Mouse (Mus musculus): ENCODE data around the gene Lrpprc.

Lrpprc gene

DNA sequence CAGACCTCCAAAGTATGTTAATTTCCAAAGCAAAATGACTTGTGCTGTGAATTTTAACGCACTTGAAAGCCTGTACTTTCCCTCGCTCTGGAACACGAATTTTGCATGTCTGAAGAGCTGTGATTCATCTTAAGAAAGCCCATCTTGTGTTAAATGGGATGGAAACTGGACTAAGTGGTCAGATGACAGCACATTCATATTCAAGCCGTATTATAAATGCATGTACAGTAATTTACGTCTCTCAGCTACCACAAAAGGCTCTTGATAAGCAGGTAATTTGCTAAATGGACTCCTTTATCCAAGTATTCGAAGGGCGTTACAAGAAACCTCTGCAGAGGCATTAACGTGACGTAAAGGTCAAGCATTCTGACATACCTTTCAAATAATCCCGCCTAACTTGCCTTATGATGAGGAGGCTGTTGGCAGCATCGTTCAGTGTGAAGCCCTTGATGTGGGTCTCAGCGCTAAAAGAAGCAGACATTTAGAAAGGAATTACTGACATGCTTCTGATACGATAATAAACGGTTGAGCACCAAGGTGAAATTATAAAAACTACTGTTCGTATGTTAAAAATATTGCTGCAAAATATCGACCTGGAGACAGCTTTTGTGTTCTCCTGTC is 74.2 kb downstream of the Lrpprc start:
- no peak for DNase-seq (ENCODE audit: low read depth, low spot score)

DNA sequence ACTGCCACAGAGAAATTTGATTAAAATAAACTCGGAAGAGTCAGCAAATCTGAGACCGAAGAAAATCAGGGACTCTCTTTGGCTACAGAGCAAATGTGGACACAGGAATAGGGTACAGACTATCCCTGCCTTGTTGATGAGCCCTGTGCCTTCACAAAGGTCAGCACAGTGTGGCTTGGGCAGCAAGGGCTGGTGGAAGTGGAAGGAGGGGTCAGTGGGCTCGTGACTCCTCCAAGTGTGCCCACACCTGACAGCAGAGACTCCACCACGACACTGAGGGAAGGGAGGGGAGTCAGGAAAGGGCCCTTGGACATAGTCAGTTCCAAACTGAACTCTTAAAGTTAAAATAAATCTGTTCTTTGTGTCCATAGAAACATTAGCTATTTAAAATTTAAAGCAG is 75.7 kb downstream of the Lrpprc start:
- no peak for DNase-seq (ENCODE audit: low read depth, low spot score)

GRCm38 (mm10) chr17:84713563-84714164 is 76.9 kb downstream of the Lrpprc start:
- DNase-seq (ENCODE audit: low read depth, low spot score) = no peak

- DNase-seq (ENCODE audit: low read depth, low spot score) = no peak
Measured at GRCm38 (mm10) chr17:84709403-84709851, 81.2 kb downstream of the Lrpprc start.

GRCm38 (mm10) chr17:84708818-84709217 is 81.8 kb downstream of the Lrpprc start:
- no peak for DNase-seq (ENCODE audit: low read depth, low spot score)

GRCm38 (mm10) chr17:84707407-84707806 is 83.2 kb downstream of the Lrpprc start:
- DNase-seq (ENCODE audit: low read depth, low spot score) = no peak

DNA sequence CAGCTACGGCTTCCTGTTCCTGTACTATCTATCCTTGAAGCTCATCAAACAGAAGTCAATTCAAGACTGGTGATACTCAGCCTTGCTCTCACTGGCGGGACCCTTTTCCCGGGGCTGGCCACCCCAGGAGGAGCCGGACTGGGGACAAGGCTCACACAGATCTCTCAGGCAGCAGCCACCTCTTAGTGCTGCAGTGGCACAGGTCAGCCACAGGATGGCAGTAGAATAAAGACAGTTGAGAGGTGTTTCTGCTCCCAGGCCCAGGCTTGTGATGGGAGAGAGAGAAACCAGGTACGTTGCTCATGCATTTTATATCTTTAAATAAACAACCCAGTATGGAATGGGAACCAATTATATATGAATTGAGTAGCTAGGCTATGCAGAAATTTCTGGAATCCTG is 91.9 kb downstream of the Lrpprc start:
- DNase-seq (ENCODE audit: low read depth, low spot score) = no peak

GRCm38 (mm10) chr17:84696537-84696936 is 94.1 kb downstream of the Lrpprc start:
- no peak for DNase-seq (ENCODE audit: low read depth, low spot score)

- DNase-seq (ENCODE audit: low read depth, low spot score) = no peak
Measured at GRCm38 (mm10) chr17:84693741-84694140, 96.8 kb downstream of the Lrpprc start.

DNA sequence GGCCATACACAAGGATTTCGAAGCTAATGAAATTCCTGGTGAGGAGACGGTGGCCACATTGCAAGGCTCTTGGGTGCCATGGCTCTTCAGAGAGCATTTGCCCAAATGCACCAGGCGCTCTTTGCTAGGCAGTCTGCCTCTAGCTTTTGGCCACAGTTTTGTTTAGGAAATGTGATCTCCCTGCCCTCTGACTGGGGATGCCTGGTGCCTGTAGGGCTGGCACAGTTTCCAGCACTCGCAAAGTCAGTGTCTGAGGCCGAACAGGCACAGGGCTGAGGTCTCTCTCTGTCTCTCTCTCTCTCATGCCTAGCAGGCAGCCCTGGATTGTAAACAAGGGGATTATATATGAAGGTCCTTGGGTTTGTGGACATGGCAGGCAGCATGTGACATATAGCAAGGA is 100.5 kb downstream of the Lrpprc start:
- DNase-seq (ENCODE audit: low read depth, low spot score) = no peak

DNA sequence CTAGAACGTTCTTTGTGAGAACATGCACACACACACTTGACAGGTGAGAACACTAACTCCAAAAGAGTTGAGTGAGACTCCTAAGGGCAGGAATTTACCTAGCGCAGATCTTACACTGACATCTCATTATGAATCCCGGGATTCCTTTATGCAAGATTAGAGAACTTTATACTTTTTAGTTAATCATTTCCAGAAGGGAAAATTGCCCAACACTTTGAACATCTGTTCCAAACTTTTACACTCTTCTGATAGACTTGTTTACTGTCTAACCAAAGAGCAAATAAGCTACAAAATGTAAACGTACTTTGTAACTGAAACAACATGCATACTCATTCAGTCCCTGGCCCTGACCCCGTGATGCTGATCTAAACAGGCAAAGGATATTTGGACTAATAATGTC is 101.3 kb downstream of the Lrpprc start:
- DNase-seq (ENCODE audit: low read depth, low spot score) = no peak

GRCm38 (mm10) chr17:84688834-84689233 is 101.8 kb downstream of the Lrpprc start:
- no peak for DNase-seq (ENCODE audit: low read depth, low spot score)

- no peak for DNase-seq (ENCODE audit: low read depth, low spot score)
Measured at GRCm38 (mm10) chr17:84687994-84688393, 102.6 kb downstream of the Lrpprc start.

- DNase-seq (ENCODE audit: low read depth, low spot score) = no peak
Measured at GRCm38 (mm10) chr17:84685286-84685685, 105.3 kb downstream of the Lrpprc start.

DNA sequence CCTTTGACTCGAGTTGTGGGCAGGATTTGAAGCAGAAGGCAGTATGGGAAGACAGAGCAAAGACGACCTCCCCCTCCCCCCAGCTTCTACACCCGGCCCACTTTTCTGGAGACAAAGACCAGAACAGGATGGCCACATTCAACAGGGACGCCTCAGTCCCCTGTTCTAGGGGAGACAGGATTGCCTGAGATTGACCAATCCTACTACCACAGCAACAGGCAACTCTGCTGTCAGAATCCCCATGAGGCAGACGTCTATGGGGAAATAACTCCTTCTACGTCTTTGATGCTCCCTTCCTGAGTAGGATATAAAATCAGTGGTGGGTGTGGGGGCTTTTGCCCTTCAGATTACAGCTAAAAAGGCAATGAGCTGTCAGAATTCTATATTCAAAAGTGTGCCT is 106.3 kb downstream of the Lrpprc start:
- no peak for DNase-seq (ENCODE audit: low read depth, low spot score)

DNA sequence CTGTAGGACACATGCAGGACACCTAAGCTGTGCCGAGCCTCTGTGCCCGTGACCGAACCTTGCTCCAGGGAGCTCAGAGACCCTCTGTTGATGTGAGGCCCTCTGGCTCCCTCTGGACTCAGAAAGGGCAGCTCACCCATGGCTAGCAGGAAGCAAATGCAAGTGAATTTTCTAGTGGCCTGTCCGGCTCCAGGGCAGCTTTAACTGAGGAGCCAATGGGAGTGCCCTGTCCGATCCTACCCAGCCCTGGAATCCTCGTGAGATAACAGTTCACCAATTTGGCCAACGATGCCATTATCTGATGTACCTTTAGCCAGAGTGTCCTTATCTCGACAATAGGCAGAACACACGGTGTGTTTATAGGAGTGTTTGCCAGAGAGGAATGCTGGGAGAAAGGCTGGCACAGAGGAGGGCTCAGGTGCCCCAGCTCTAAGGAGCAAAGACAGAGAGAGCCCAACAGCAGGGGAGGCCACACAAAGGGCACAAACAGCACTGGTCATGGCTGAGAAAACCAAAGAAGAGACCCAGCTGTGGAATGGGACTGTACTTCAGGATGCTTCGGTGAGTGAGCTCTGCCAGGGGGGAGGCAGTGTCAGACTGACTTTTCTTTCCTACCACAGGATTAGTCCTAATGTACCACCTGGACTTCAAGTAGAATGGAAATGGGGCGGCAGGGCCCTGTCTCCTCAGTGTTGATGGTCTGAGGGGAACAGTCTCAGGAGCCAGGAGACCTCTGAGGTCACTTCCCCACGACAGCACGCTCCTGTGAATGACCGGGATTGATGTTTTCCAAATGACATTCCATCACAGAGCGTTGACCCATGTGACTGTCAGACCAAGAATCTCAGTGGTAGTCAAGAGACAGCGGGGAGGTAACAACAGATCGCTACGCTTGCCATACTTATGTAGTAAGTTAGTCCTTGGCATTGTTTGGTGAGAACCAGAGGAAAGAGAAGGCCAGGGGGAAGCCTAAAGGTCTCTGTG is 107.6 kb downstream of the Lrpprc start, which contains the start of gene Abcg5:
Gene Abcg5 (minus strand): TSS at position 278 of the 984 bp plus-strand sequence.
- no peak for DNase-seq (ENCODE audit: low read depth, low spot score)

GRCm38 (mm10) chr17:84681670-84682069 is 108.9 kb downstream of the Lrpprc start:
- DNase-seq (ENCODE audit: low read depth, low spot score) = no peak

DNA sequence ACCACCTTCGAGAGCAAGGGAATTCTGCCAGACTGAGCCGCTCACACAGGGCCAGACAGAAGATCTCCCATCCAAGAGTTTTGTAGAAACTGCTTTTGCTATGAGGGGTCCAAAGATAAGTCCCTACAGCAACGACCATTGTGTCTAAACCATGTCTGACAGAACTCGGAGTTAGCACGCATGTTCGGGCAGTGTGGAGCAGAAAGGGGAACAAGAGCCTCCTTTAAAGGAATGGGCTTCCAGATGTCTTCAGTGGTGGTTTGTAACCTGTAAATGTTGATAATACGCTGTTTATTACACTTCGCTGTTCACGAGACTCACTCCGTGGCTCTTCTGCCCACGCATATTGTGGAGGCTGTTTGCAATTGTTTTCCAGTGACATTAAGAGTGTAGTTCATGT is 113.0 kb downstream of the Lrpprc start:
- no peak for DNase-seq (ENCODE audit: low read depth, low spot score)

DNA sequence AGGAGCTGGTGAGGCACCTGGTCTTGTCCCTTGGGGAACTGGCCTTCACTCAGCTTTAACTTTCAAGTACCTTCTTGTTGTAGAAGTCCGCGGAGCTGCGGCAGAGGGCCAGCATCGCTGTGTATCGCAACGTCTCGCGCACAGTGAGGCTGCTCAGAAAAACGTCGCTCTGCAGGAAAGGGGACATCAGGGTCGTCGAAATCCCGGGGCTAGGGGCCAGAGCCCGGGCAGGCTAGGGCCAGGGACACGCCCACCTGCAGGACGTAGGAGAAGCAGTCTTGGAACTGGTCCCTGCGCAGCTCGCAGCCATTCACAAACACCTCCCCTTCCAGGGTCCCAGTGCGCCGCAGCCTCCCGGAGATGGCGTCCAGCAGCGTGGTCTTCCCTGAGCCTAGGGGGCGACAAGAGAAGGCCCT is 114.6 kb downstream of the Lrpprc start, which contains the start of gene Abcg8:
Gene Abcg8 (plus strand): TSS at position 352 of the 416 bp plus-strand sequence.
- DNase-seq (ENCODE audit: low read depth, low spot score) = no peak

GRCm38 (mm10) chr17:84675204-84675603 is 115.4 kb downstream of the Lrpprc start:
- DNase-seq (ENCODE audit: low read depth, low spot score) = no peak

GRCm38 (mm10) chr17:84674048-84674447 is 116.5 kb downstream of the Lrpprc start:
- DNase-seq (ENCODE audit: low read depth, low spot score) = no peak

Data from WW6 (cell line).